Mouse (Mus musculus) liver, postnatal 0 days (tissue): ENCODE results near the gene Sel1l2.

Experiments
- CTCF ChIP-seq: sonication (generic); IDR thresholded peaks from 2 replicates; pipeline ENCODE4 v1.5.1; 2016; ENCODE audit warnings: antibody characterized with exemption, low read depth
- EP300 ChIP-seq: IDR thresholded peaks from 2 replicates; pipeline ENCODE4 v1.6.1; 2016; ENCODE audit warnings: antibody characterized with exemption, low read depth, mild to moderate bottlenecking

DNA sequence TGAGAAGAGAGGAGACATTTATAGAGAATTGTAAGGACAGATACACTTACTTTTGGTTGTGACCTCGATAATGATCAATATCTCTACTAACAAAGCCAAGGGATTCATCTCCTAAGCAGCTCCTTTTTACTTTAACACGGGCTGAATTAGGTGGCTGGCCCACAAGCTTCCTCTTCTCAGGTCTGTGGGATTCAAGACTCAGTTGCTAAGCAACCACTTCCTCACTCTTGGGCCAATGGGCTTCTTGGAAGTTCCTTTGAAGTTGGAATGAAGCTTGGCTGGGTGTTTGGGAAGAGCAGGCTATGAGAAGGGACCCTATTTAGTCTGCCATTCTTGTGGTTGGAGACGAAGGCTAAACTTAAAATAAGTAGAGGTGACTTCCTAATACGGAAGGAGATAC is at the start of gene Sel1l2:
- TF ChIP-seq CTCF (no peak), EP300 (no peak)
